In the genomic region with DNA sequence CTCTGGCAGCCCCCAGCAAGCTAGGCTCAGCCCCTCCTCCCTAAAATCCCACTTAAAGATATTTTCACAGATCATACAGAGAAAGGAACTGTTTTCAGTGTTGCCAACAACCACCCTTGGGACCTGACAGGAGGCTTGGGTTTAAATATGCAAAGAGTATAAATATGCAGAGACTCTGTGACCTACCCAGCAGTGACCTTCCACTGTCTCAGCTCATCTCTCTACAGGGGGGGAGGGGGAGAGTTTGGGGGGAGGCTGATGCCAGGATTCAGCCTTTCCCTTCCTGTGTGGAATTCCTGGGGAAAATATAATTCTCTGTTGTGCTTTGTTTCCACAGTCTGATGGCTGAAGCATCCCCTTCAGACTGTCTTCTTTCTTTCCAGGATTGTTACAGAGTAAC, we compare ENCODE assay signal across 13 mouse cellular contexts. TPM values are rescaled to one million over a fixed set of nuclear protein-coding genes. Genes with fewer than 3 reads are reported as not detected.
DNase-seq lines count a peak whose midpoint lies in the region; ATAC-seq lines count a peak whose summit lies in the region.
"Had no signal": no experiment of that assay in that cellular context is flagged by ENCODE, and none has a peak within 500 bp of the region (broad histone marks: within the 10 kb centered on the region; RNA-seq: fewer than 3 reads in every experiment).

No protein-coding gene starts in this region.

- no peak overlapping the region for H3K4me3 ChIP-seq in lung, embryonic 16.5 days (ENCODE audit: low read length)
- no peak overlapping the region for H3K4me3 ChIP-seq in forebrain, embryonic 16.5 days (replicated peaks; ENCODE audit: low read length)
- no peak overlapping the region for H3K4me3 ChIP-seq in limb, embryonic 15.5 days
- no peak overlapping the region for H3K4me3 ChIP-seq in stomach, embryonic 16.5 days (replicated peaks; ENCODE audit: low read length)

- H3K4me2 ChIP-seq in lung, embryonic 16.5 days (ENCODE audit: low read depth, low read length), result no peak overlapping the region
- H3K4me2 ChIP-seq in forebrain, embryonic 16.5 days (ENCODE audit: low read length), result no peak overlapping the region
- H3K4me2 ChIP-seq in limb, embryonic 15.5 days, result no peak overlapping the region
- no peak overlapping the region for H3K4me2 ChIP-seq in stomach, embryonic 16.5 days (ENCODE audit: low read depth, low read length)

- H3K27ac ChIP-seq in lung, embryonic 16.5 days (ENCODE audit: low read length), result no peak overlapping the region; the same call in 1 of the 2 replicates
- peak overlapping the region; percentile 54 for H3K27ac ChIP-seq in forebrain, embryonic 16.5 days (ENCODE audit: low read length)
- peak overlapping the region; percentile 33; the same call in 1 of the 2 replicates for H3K27ac ChIP-seq in limb, embryonic 15.5 days
- 0 out of 2 replicates have a peak overlapping the region, but pooled peaks have one; percentile 3 for H3K27ac ChIP-seq in stomach, embryonic 16.5 days (ENCODE audit: low read length)

- intact Hi-C loops in left cerebral cortex, postnatal 4 days (cut with DNase I), result no loop called here

- H3K4me1 ChIP-seq in lung, embryonic 16.5 days (replicated peaks; ENCODE audit: control insufficient read depth, insufficient read depth, low read length), result peaks cover 5% of the 10 kb centered on the region
- peaks cover 20% of the 10 kb centered on the region for H3K4me1 ChIP-seq in forebrain, embryonic 16.5 days (replicated peaks; ENCODE audit: control insufficient read depth, insufficient read depth, low read length)
- peaks cover 11% of the 10 kb centered on the region; the same call in 1 of the 2 replicates for H3K4me1 ChIP-seq in limb, embryonic 15.5 days
- H3K4me1 ChIP-seq in stomach, embryonic 16.5 days (ENCODE audit: control insufficient read depth, insufficient read depth, low read length), result peaks cover 6% of the 10 kb centered on the region; the same call in 1 of the 2 replicates

- no peak overlapping the region; the same call in 1 of the 2 replicates for H3K9ac ChIP-seq in lung, embryonic 16.5 days (ENCODE audit: low read length)
- no peak overlapping the region for H3K9ac ChIP-seq in forebrain, embryonic 16.5 days (replicated peaks; ENCODE audit: low read depth, low read length)
- no peak overlapping the region for H3K9ac ChIP-seq in limb, embryonic 15.5 days
- H3K9ac ChIP-seq in stomach, embryonic 16.5 days (ENCODE audit: low read length), result 0 out of 2 replicates have a peak overlapping the region, but pooled peaks have one; percentile 12

- no peak for DNase-seq in lung, postnatal 36 days
- DNase-seq in left cerebral cortex, postnatal 4 days, result no peak
- no peak for DNase-seq in testis, postnatal 14 days (ENCODE audit: low spot score)
- DNase-seq in urinary bladder, adult 18-20 months (ENCODE audit: low spot score in 2 of 2), result no peak

- no peaks in the 10 kb centered on the region for H3K36me3 ChIP-seq in lung, embryonic 16.5 days (ENCODE audit: control insufficient read depth, insufficient read depth, low read length)
- H3K36me3 ChIP-seq in forebrain, embryonic 16.5 days (ENCODE audit: control insufficient read depth, insufficient read depth), result no peaks in the 10 kb centered on the region
- no peaks in the 10 kb centered on the region for H3K36me3 ChIP-seq in limb, embryonic 15.5 days
- no peaks in the 10 kb centered on the region for H3K36me3 ChIP-seq in stomach, embryonic 16.5 days (ENCODE audit: control insufficient read depth, insufficient read depth, low read length)

- peak; percentile 29; the same call in 1 of the 2 replicates for ATAC-seq in lung, embryonic 16.5 days (ENCODE audit: low read depth)
- 0 out of 2 replicates have a peak, but pooled peaks have one; percentile 16 for ATAC-seq in forebrain, embryonic 16.5 days
- ATAC-seq in limb, embryonic 15.5 days (ENCODE audit: insufficient number of reproducible peaks, low FRiP score, low TSS enrichment, low read depth), result no peak
- no peak for ATAC-seq in stomach, embryonic 16.5 days (ENCODE audit: insufficient read depth, low FRiP score)

- no peaks in the 10 kb centered on the region for H3K9me3 ChIP-seq in lung, embryonic 16.5 days (ENCODE audit: control insufficient read depth, low read length)
- H3K9me3 ChIP-seq in forebrain, embryonic 16.5 days (ENCODE audit: control insufficient read depth, low read length), result no peaks in the 10 kb centered on the region
- H3K9me3 ChIP-seq in limb, embryonic 15.5 days, result no peaks in the 10 kb centered on the region
- H3K9me3 ChIP-seq in stomach, embryonic 16.5 days (replicated peaks; ENCODE audit: control insufficient read depth, low read length), result no peaks in the 10 kb centered on the region

- no peaks in the 10 kb centered on the region for H3K27me3 ChIP-seq in lung, embryonic 16.5 days (ENCODE audit: control insufficient read depth, insufficient read depth, low read depth, low read length)
- H3K27me3 ChIP-seq in forebrain, embryonic 16.5 days (replicated peaks; ENCODE audit: control insufficient read depth, insufficient read depth, low read length), result no peaks in the 10 kb centered on the region
- no peaks in the 10 kb centered on the region for H3K27me3 ChIP-seq in limb, embryonic 15.5 days
- H3K27me3 ChIP-seq in stomach, embryonic 16.5 days (ENCODE audit: control insufficient read depth, insufficient read depth, low read length), result no peaks in the 10 kb centered on the region

RNA-seq across cellular contexts. Expression of a gene that starts 9.8 kb away (rescaled TPM):
- not detected in 2 replicates for polyA plus RNA-seq in lung, embryonic 16.5 days (2015; fragmentation: Nextera tagmentation; extraction: Ambion mirVana)
- 0.50 and 0.72 TPM in 2 replicates for polyA plus RNA-seq in forebrain, embryonic 16.5 days (2015; fragmentation: Nextera tagmentation; extraction: Ambion mirVana)
- polyA plus RNA-seq in limb, embryonic 15.5 days (2015; fragmentation: Nextera tagmentation; extraction: Ambion mirVana), result 0.17 TPM in 1 of 2 replicates, not detected in the other
- 0.19 and 0.40 TPM in 2 replicates for polyA plus RNA-seq in stomach, embryonic 16.5 days (2015; fragmentation: Nextera tagmentation; extraction: Ambion mirVana)
- total RNA-seq in left cerebral cortex, postnatal 4 days (2021), result under 1 TPM in 1 of 2 experiments, not detected in 1; 0.48 TPM
- total RNA-seq: adrenal gland, postnatal 36 days; common myeloid progenitor, adult 5-6 weeks; megakaryocyte progenitor cell, adult 5-6 weeks had no signal
- polyA plus RNA-seq: neural tube, embryonic 11.5 days; thymus, adult 2 months had no signal

RNA-seq across cellular contexts. Expression of a gene that starts 14.6 kb away (rescaled TPM):
- polyA plus RNA-seq in lung, embryonic 16.5 days (2015; fragmentation: Nextera tagmentation; extraction: Ambion mirVana), result 50.7 and 53.0 TPM in 2 replicates
- 68.4 and 69.9 TPM in 2 replicates for polyA plus RNA-seq in forebrain, embryonic 16.5 days (2015; fragmentation: Nextera tagmentation; extraction: Ambion mirVana)
- polyA plus RNA-seq in limb, embryonic 15.5 days (2015; fragmentation: Nextera tagmentation; extraction: Ambion mirVana), result 42.3 and 44.8 TPM in 2 replicates
- 35.9 and 36.4 TPM in 2 replicates for polyA plus RNA-seq in stomach, embryonic 16.5 days (2015; fragmentation: Nextera tagmentation; extraction: Ambion mirVana)
- 10 to 100 TPM; 30.2 to 30.7 TPM for total RNA-seq in left cerebral cortex, postnatal 4 days (2021)

RNA-seq across cellular contexts. Expression of a gene that starts 27.4 kb away (rescaled TPM):
- polyA plus RNA-seq in lung, embryonic 16.5 days (2015; fragmentation: Nextera tagmentation; extraction: Ambion mirVana), result 10.4 and 10.7 TPM in 2 replicates
- 44.1 and 47.5 TPM in 2 replicates for polyA plus RNA-seq in forebrain, embryonic 16.5 days (2015; fragmentation: Nextera tagmentation; extraction: Ambion mirVana)
- 24.5 and 27.4 TPM in 2 replicates for polyA plus RNA-seq in limb, embryonic 15.5 days (2015; fragmentation: Nextera tagmentation; extraction: Ambion mirVana)
- 19.8 and 20.0 TPM in 2 replicates for polyA plus RNA-seq in stomach, embryonic 16.5 days (2015; fragmentation: Nextera tagmentation; extraction: Ambion mirVana)
- total RNA-seq in left cerebral cortex, postnatal 4 days (2021), result 100 to 1,000 TPM; 150 to 153 TPM

Comparison
In these comparisons a context has a peak if more than half of its experiments do, and no peak if none do; other contexts are left out.
1. ATAC-seq: peak in lung, embryonic 16.5 days (single experiment) and forebrain, embryonic 16.5 days (single experiment); none in limb, embryonic 15.5 days (single experiment) and stomach, embryonic 16.5 days (single experiment).